Mouse (Mus musculus) frontal cortex, adult 2 months (tissue): Measurements from ENCODE around the gene Rgs2. TPM values are rescaled to one million over a fixed set of nuclear protein-coding genes. Genes with fewer than 3 reads are reported as not detected.

Experiments
- DNase-seq, 2 experiments: peaks; one replicate each; pipeline ENCODE4 v3.0.0; 2022; ENCODE audit warnings: low spot score in 1 of 2; ENCODE audit errors: extremely low spot score in 1 of 2
- polyA plus RNA-seq: library from polyadenylated mRNA; depleted of rRNA; stranded (reverse); fragments of >200 nt; gene quantifications from 2 replicates; pipeline ENCODE4 v1.2.3, GENCODE M21; 2012; rRNA removed

Rgs2 gene
- 29.9 and 33.7 TPM in 2 replicates for polyA plus RNA-seq

DNA sequence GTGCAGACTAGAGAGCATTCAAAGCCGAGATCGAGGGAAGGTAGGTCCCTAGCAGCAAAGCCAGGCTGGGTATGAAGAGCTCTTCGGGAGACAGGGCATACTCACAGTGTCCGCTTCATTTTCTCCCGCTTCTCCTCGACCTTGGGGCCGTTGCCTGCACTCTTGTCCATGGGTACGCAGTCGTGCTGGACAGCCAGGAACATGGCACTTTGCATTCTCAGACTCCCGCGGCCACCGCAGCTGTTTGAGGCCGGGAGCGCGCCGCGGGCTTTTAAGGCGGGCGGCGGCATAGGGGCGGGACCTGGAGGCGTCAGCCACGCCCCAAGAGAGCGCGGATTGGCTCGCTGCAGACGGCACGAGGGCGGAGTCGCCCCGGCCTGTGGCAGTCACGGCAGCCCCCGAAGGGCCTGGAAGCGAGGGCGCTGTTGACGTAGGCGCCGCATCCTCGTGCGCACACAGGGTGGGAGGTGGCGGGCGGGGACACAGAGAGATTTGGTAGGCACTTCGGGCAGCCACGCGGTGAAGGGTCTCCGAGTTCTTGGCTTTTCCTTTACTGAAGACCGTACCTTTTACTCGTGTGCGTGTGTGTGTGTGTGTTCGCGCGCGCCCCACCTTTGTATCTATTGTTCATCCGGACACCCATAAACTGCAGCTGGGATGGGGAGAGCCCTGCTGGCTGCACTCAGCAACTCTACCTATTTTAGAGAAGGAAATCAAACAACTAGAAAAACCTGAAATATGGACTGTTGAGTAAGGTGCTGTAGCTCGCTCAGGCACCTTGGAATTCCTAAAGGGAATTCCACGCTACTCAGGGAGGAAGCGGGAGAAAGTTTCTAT, at the start of gene Rgs2:
Gene Rgs2 (minus strand): TSS at position 258 of the 837 bp plus-strand sequence.
- peak; percentile 89 to 96 for DNase-seq

- no peak for DNase-seq
Observed at GRCm38 (mm10) chr1:144053401-144053800, 49.4 kb upstream of the Rgs2 start.

GRCm38 (mm10) chr1:144041826-144042225, 37.9 kb upstream of the Rgs2 start:
- DNase-seq: no peak

DNA sequence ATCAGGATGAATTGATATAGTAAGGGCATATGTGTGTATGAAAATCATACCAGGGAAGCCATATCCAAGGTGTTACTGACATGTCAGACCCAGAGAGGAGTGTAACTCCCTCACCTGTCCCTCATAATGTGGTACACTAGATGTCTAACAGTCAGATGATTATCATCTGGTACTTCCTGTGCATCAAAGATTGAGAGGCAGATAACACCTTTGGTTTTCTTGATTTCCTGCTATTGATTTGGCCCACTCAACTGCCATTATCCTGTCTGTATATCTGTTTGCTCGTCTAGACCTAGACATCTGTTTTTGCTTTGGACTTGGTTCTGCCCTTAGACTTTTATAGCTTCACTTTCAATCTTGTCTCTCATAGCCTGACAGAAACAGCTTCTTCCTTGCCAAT, 29.5 kb upstream of the Rgs2 start:
- DNase-seq: no peak

DNA sequence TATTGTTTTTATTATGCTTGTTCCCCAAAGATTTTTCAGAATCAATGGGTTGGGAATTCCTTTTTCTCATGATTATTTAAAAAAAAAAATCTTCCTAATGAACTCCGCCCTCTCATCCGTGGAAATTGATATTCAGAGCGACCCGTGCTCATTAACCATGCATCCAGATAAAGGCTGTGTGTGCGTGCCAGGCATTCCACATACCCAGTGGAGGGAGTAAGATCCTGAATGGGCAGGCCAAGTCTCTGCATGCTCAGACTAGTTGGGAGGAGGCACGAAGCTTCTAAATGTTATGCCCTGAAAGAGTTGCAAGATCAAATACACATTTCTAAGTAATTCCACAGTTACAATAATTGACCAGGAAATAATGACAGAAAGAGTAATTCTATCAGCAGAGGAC, 26.5 kb upstream of the Rgs2 start:
- no peak for DNase-seq

DNA sequence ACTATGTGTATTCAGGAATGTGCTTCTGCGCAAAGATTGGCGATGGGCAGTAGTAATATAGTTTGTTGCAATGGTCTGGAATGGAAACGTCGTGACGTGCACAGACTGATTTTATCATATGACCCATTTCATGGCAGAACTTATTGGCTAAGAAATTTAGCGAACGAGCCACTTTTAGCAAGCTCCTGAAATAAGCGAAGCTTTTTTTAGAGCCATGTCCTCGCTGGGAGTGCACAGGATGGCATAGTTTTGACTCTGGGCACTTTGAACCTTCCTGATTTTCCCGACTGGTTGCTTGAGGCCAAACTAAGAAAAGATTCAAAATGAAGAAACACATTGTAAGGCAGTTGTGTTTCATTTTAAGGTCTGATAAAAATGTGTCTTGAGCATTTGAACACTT, 25.7 kb upstream of the Rgs2 start:
- DNase-seq: peak in 1 of 2 experiments; percentile 17

- DNase-seq: peak in 1 of 2 experiments; percentile 22
Observed at GRCm38 (mm10) chr1:144018417-144018958, 14.5 kb upstream of the Rgs2 start.

DNA sequence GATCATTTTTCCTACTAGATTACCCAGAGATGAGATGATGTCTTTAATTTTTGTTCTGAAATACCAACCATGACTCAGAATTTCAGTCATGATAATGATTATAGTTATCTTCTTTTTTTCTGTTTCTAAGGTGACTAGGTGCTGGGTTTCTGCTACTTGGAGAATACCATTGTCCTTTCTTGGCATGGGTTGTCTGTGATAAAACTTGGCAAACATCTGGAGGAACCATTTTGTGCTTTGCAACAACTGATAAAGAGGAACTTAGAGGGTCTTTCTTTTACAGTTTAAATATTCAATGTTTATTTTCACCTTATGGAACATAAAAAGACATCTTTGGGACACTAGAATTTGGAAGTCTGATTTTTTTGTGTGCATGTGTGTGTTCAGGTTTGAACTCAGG, 10.0 kb upstream of the Rgs2 start:
- DNase-seq: no peak

- no peak for DNase-seq
Observed at GRCm38 (mm10) chr1:144007341-144007740, 3.4 kb upstream of the Rgs2 start.

DNA sequence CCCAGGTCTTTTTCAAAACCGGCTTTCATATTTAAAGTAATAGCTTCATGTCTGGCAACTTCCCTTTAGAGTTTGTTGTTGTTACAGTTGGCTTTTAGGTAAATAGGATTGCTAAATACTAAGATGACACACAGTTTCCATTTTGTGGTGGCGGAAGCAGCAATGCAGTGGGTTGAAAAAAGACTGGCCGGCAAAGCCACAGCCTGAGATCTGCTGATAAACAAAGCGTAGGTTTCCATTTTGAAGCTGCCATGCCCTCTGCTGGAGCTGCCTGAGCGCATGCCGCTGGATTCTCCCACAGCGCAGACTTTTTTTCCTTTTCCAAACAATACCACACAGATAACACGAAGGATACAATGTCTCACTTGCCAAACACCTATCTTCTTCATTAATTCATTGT, 2.6 kb upstream of the Rgs2 start:
- peak; percentile 57 to 79 for DNase-seq

GRCm38 (mm10) chr1:144005648-144006047, 1.7 kb upstream of the Rgs2 start:
- no peak for DNase-seq

DNA sequence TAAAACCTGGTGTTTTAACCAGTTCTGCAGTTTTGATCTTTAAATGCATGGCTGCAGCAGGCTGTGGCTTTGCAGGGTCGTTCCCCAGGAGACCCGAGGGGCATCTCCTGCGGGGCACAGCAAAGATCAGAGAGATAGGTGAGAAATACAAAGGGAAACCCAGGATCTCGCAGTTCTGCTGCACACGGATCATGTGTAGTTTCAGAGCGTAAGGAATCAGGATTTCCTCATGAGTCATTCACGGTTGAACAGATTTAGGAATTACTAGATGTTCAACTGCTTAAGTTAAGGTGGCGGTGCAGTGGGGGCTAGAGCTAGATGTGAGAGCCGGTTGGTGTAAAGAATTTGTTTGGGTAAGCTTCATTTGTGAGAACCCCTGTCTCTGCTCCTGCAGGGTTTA, 780 bp upstream of the Rgs2 start:
- peak in 1 of 2 experiments; percentile 39 for DNase-seq

- peak; percentile 34 to 73 for DNase-seq
Observed at GRCm38 (mm10) chr1:144003416-144003815, 545 bp downstream of the Rgs2 start.

GRCm38 (mm10) chr1:144002715-144003066, 1.3 kb downstream of the Rgs2 start:
- DNase-seq: no peak

DNA sequence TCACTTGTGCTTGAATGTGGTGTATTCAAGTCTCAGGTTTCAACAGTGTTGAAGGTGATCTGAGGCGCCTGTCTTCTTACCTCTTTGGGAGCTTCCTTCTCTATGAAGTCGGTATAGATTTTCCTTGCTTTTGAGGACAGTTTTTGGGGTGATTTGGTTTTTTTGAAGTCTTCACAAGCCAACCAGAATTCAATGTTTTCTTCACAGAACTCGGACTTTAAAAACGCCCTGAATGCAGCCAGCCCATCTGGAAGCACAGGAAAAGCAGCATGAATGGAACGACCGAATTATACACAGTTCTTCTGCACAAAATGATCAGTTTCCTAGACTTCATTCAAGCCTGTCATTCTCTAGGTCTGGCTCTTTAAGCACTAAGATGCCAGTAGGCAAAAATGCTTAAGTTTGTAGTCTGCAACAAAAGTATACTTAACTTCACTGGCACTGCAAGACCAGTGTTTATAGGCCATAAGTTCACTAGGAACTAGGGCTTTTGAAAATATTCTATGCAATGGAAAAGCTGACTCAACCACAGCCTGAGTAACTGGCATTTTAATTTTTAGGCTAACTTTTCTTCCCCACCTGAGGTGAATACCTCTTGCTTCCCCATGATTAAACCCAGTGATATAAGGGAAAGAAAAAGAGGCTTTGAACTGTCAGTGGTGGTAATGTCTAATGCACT, 1.8 kb downstream of the Rgs2 start:
- no peak for DNase-seq

- no peak for DNase-seq
Observed at GRCm38 (mm10) chr1:144000246-144000645, 3.7 kb downstream of the Rgs2 start.

- DNase-seq: no peak
Observed at GRCm38 (mm10) chr1:143999371-143999920, 4.5 kb downstream of the Rgs2 start.

DNA sequence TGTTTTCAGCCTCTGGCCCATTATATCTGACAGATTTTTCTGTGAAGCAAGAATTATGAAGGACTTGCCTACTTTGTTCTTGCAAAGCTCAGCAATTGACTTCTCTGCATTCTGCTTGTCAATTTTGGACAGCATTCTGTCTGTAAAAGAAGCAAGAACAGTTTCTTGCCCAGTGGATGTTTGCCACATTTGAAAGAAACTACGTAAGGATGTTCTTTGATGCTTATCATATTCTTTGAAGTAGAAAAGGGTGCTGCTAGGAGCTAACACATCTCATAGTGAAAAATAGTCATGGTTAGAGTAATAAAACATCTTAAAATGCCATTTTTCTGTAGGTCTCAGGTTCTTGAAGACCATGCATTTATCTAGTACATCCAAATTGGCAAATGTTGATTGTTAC, 10.9 kb downstream of the Rgs2 start:
- DNase-seq: no peak

GRCm38 (mm10) chr1:143992528-143992927, 11.4 kb downstream of the Rgs2 start:
- DNase-seq: no peak

GRCm38 (mm10) chr1:143990263-143990662, 13.7 kb downstream of the Rgs2 start:
- no peak for DNase-seq

GRCm38 (mm10) chr1:143989773-143990172, 14.2 kb downstream of the Rgs2 start:
- no peak for DNase-seq
